Mouse (Mus musculus): Measurements from ENCODE around the gene 2610301B20Rik. TPM values are rescaled to one million over a fixed set of nuclear protein-coding genes. Genes with fewer than 3 reads are reported as not detected.

2610301B20Rik gene
- polyA plus RNA-seq (2017; shearing (Covaris generic)), result 5.4 TPM

GRCm38 (mm10) chr4:10873920-10874665 lies at the start of gene 2610301B20Rik:
TSS of gene 2610301B20Rik (plus strand) at chr4:10874498.

